Mouse (Mus musculus) megakaryocyte, embryonic 14.5 days (primary cell): ENCODE results near the gene Rfwd3.

Source experiments
- FLI1 ChIP-seq: IDR thresholded peaks from 2 replicates; pipeline ENCODE4 v1.6.1; 2012; ENCODE audit warnings: low read length, inconsistent platforms, mixed read lengths
- GATA1 ChIP-seq: IDR thresholded peaks from 3 replicates; pipeline ENCODE4 v1.6.1; 2012; ENCODE audit warnings: mixed read lengths, low read length, inconsistent platforms, borderline replicate concordance

DNA sequence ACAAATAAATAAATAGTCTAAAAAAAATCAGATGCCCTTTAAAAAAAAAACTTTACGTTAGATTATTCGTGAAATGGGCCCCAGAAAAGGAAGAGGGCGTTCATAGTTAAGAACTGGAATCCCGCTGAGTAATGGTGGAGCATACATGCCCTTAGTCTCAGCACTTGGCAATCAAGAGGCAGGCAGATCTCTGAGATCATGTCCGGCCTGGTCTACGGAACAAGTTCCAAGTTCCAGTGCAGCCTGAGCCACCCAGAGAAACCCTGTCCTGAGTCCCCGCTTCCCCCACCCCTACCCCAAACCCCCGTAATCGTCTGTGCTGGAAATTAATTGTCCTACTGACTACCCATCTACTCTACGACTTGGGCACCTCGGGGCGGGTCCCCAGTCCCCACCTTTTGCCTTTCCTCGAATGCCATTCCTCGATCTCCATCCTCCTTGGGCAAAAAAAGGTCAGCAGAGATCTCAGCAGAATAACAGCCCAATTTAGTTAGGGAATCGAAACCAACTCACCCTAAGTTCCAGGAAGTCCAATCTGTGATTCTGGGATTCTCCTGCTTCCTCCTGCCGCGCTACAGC is 37.4 kb upstream of the Rfwd3 start:
- no peak for TF ChIP-seq GATA1
- no peak for TF ChIP-seq FLI1
